ENCODE assay signal across 8 mouse cellular contexts in the genomic region with DNA sequence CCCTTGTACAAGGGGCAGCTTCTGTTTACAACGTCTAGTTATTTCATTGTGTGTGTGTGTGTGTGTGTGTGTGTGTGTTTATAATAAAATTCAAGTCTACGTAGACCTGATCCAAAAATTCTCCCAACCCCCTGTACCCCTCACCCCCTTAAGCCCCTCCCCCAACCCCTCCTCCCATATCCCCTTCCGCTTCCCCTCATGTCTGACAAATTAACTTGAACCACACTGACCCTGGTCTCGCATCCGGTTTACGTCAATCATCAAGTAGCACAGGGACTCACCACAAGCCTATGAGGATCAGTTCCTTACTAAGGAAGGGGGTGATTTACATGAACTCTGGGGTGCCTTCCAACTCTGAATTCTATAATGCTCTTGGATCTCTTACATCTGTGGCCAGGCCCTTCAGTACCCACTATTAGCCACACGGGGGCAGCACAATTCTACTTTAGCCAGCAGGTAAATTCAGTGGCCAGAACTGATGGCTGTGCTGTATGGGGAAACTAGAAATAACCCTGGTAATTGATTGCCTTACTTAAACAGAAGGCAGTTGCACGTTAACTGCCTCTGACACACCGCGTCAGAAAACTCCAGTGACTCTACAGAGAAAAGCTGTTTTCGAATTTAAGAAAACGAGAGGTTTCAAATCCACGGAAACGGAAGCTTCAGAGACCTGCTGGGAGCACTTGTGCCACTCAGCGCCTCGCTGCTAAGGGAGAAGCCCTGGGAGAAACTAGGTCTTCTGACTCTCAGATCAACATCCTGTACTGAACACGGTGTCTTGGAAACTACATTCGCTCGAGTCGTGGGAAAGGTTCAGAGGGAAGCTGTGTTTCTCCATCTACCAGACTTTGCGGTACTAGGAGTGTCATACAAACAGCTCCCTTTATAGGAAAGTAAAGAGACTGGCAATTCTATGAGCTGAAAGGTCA.
A peak's percentile ranks its signal among the peaks of the same experiment; 100 is the strongest.
DNase-seq lines count a peak whose midpoint lies in the region; ATAC-seq and TF ChIP-seq lines count a peak whose summit lies in the region.

No protein-coding gene starts in this region.

- H3K36me3 ChIP-seq in hindbrain, postnatal 0 days (ENCODE audit: insufficient read depth, low read length): no peaks in the 10 kb centered on the region

- peak; percentile 92 for ATAC-seq in hindbrain, postnatal 0 days

- H3K9ac ChIP-seq in hindbrain, postnatal 0 days (replicated peaks; ENCODE audit: low read length): 0 out of 2 replicates have a peak overlapping the region, but pooled peaks have one; percentile 28

- no peaks in the 10 kb centered on the region for H3K27me3 ChIP-seq in hindbrain, postnatal 0 days (ENCODE audit: insufficient read depth, low read length)

- H3K4me1 ChIP-seq in hindbrain, postnatal 0 days (ENCODE audit: insufficient read depth, low read length): 0 out of 2 replicates have a peak, but pooled peaks cover 3% of the 10 kb centered on the region

- H3K9me3 ChIP-seq in hindbrain, postnatal 0 days (ENCODE audit: low read length): no peaks in the 10 kb centered on the region

- 31% methylated on average over 21 of the region's 21 CpGs for WGBS in hindbrain, postnatal 0 days

- peak; percentile 83 for DNase-seq in ZHBTc4 (ENCODE audit: low read depth, low spot score)
- DNase-seq in cerebellum, postnatal 25 days: peak; percentile 86 to 91
- DNase-seq in gastrocnemius, adult 2 months: peak; percentile 57
- peak; percentile 92 for DNase-seq in hindbrain, postnatal 0 days (ENCODE audit: low spot score)
- peak; percentile 85 to 89 for DNase-seq in left cerebral cortex, adult 18-20 months (ENCODE audit: low spot score in 2 of 2)
- peak; percentile 77 for DNase-seq in lung, postnatal 36 days
- peak; percentile 64 for DNase-seq in retina, postnatal 7 days (ENCODE audit: low read depth, low spot score)
- peak; percentile 59 for DNase-seq in yolk sac, embryonic 10.5 days (ENCODE audit: low spot score)

- intact Hi-C loops in gastrocnemius, adult 2 months (cut with DNase I): no loop called here

- TF ChIP-seq CTCF in gastrocnemius, adult 2 months (IDR thresholded peaks at IDR 0.05): peak; percentile 96; the same call in 1 of the 2 replicates
- TF ChIP-seq CTCF in hindbrain, postnatal 0 days (IDR thresholded peaks at IDR 0.05; ENCODE audit: low read depth): peak; percentile 94

- no peak overlapping the region for H3K27ac ChIP-seq in gastrocnemius, adult 2 months
- no peak overlapping the region for H3K27ac ChIP-seq in hindbrain, postnatal 0 days

- peak overlapping the region; percentile 56 for H3K4me2 ChIP-seq in hindbrain, postnatal 0 days (ENCODE audit: low read depth, low read length)

- H3K4me3 ChIP-seq in gastrocnemius, adult 2 months: peak overlapping the region; percentile 63
- H3K4me3 ChIP-seq in hindbrain, postnatal 0 days (ENCODE audit: low read length): peak overlapping the region; percentile 28
